Mouse (Mus musculus) spleen, adult 2 months (tissue): Measurements from ENCODE around the gene Cap1.

ENCODE experiments used
- CTCF ChIP-seq: fragments of 200-500 bp; IDR thresholded peaks from 2 replicates; pipeline ENCODE4 v1.5.1; 2011; ENCODE audit warnings: mild to moderate bottlenecking, inconsistent platforms; ENCODE audit not compliant: insufficient read depth, insufficient read length, insufficient replicate concordance; ENCODE audit errors: extremely low read depth
- POLR2A ChIP-seq: fragments of 200-500 bp; IDR thresholded peaks from 2 replicates; pipeline ENCODE4 v1.6.1; 2011; ENCODE audit warnings: low read depth, low read length, inconsistent platforms

GRCm38 (mm10) chr4:122930939-122931590 is 45.2 kb upstream of the Cap1 start:
- TF ChIP-seq CTCF, result no peak
- no peak for TF ChIP-seq POLR2A
